Mouse (Mus musculus): ENCODE data around the gene Wnt2. TPM values are rescaled to one million over a fixed set of nuclear protein-coding genes. Genes with fewer than 3 reads are reported as not detected.

The Wnt2 gene
- 1 to 10 TPM in 1 of 2 experiments, under 1 TPM in 1; 0.54 to 1.2 TPM for total RNA-seq (2021)
- long read RNA-seq, experiment 1, partial matches to known transcripts = 0 of 3 reads
- long read RNA-seq, experiment 1, other reads (novel, unspliced or antisense) = 0 of 3 reads
- long read RNA-seq, experiment 2, partial matches to known transcripts = 0 of 4 reads
- long read RNA-seq, experiment 2, other reads (novel, unspliced or antisense) = 1 of 4 reads

GRCm38 (mm10) chr6:18029746-18030656, at the start of gene Wnt2:
Gene Wnt2, minus strand, starts transcription at chr6:18030585.
- peak; percentile 12 for DNase-seq

GRCm38 (mm10) chr6:18078615-18079014, 48.2 kb upstream of the Wnt2 start:
- no peak for DNase-seq

GRCm38 (mm10) chr6:18076986-18077385, 46.6 kb upstream of the Wnt2 start:
- DNase-seq = no peak

- no peak for DNase-seq
Observed at GRCm38 (mm10) chr6:18076577-18076976, 46.2 kb upstream of the Wnt2 start.

DNA sequence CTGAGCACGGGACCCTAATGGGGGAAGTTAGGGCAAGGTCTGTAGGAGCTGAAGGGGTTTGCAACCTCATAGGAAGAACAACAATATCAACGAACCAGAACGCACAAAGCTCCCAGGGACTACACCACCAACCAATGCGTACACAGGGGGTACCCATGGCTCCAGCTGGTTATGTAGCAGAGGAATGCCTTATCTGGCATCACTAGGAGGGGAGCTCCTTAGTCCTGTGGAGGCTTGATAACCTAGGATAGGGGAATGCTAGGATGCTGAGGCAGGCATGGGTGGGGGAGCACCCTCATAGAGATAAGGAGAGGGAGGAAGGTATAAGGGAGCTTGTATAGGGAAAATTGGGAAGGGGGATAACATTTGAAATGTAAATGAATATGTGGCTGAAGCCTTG, 27.5 kb upstream of the Wnt2 start:
- DNase-seq = no peak

DNA sequence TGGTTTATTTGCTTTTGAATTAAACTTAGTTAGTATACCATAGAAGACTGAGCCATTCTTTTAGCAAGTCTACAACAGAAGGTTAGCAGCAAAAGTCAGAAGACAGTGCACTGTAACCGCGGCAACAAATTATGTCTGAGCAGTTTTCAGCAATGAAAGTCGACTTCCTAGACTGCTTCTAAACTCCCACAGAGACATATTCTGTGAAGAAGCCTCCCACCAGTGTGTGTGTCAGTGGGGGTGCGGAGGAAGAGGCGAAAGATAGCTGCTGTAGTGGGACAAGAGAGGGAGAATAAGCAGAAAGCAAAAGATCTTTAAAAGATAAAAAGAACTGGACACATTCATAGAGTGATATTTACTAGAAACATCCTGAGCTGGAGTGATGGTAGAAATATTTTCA, 21.3 kb upstream of the Wnt2 start:
- DNase-seq = no peak

DNA sequence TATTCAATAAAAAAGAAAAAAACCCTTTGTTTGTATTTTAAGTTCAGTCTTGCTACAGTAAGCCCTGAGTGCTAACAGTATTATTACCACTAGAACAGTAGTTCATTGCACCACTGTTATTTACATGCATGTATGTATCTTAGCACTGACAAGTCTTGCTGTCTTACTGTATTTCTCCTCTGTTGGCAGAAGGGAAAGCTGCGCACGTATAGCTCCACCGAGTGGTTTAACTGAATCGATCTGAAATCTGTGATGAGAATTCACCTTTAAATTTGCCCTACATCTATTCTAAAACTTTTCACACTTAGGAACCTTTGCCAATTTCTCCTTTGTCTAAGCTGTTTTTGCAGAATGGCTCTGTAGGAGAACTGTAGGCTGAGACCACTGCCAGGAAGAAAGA, 13.9 kb upstream of the Wnt2 start:
- no peak for DNase-seq

DNA sequence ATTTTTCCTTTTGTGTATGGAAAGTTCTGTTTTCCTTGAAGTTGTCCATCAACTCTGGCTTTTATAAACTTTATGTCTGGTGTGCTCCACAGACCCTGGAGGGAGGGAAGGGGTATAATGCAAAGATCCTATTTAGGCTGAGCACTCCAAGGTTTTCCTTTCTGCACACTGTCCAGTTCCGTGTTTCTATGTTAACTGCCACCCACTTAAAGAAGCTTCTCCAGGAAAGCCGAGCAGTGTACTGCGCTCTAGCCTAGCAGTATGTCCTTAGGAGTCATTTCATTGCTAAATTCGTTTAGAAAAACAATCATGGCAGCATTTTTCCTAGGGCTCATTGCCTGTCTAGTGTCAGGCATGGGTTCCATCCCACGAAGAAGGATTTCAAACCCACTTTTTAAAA, 12.8 kb upstream of the Wnt2 start:
- no peak for DNase-seq

- no peak for DNase-seq
Observed at GRCm38 (mm10) chr6:18032271-18032670, 1.9 kb upstream of the Wnt2 start.

GRCm38 (mm10) chr6:18031509-18032010, 1.2 kb upstream of the Wnt2 start:
- DNase-seq = peak; percentile 53

- no peak for DNase-seq
Observed at GRCm38 (mm10) chr6:18030868-18031508, 603 bp upstream of the Wnt2 start.

DNA sequence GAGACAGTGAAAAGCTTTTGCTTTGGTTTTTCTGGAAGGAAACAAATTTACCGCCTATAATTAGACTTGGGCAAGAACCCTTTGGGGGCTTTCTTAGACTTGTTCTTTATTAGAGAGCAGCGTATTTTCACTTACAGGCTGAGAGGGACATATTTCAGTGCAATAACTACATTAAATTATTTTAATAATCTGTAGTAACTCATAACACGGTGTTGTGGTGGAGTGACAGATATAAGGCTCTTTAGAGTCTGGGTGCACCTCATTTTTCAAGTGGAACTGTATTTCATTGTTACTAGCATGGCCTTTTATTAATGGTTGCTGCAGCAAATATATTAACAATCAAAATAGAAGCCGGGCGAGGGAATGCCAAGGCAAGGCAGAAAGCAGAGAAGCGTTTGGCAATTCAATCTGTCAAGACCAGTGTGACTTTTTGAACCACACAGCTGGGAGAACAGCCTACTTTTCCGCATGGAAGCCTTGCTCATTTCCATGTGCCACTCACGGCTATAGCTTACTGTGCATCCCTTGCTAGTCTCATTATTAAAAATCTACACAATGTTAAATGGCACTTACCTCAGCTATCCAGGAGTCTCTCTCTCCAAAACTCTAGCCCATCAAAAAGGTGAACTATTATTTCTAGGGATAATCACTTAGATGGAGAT, 6.1 kb downstream of the Wnt2 start:
- no peak for DNase-seq

DNA sequence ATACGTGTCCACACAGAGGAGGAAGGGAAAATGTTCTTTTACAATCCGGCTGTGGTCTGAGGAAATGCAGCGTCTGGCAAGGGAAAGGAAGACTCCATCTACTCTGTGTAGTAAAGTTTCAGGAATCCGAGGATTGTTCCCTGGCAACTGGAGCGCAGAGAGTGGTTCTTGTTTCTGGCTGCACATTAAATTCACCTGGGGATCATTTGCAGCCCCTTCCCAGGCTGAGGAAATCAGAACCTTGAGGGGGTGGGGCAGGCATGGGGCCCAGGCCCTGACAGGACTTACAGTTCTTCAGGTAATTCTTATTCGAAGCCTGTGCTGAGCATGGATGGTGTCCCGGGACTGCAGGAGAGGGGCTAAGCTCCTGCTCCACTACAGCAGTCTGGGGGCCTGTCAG, 17.0 kb downstream of the Wnt2 start:
- no peak for DNase-seq

DNA sequence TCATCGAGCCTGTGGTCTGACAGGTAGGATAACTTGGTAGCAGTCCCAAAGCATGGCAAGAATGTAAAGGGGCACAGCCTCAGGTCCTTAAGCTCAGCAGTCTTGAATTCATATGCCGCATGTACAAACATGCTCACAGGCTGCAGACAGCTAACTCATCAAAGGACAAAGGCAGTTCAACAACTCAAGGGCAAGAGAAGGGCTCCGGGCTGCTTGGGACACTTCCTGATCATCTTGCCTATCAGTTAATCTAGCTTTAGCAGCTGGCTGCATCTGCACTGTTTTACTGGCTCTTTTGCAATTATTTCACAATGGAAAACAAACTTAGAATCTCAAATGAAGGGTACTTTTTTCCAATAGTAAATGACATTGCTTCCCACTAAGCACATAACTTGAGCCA, 23.0 kb downstream of the Wnt2 start:
- no peak for DNase-seq

- DNase-seq = no peak
Observed at GRCm38 (mm10) chr6:18002065-18002464, 28.3 kb downstream of the Wnt2 start.

DNA sequence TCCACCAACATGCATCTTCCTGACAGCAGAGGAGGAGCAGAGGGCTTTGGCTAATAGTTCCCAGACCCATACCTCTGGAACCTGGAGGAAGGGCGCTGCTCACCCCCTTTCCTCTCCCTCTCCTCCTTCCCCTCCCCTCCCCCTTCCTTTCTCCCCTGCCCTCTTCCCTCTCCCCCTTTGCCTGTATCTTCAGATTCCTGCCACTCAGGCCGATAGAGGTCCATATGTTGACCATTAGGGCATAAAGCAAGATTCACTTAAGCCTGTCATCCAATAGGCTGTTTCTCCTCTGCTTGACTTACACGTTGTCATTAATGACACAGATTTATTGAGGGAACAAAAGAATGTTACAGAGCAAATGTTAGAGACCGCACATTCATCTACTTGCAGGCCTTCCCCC, 31.9 kb downstream of the Wnt2 start:
- no peak for DNase-seq

- DNase-seq = no peak
Observed at GRCm38 (mm10) chr6:17994956-17995790, 35.2 kb downstream of the Wnt2 start.

DNA sequence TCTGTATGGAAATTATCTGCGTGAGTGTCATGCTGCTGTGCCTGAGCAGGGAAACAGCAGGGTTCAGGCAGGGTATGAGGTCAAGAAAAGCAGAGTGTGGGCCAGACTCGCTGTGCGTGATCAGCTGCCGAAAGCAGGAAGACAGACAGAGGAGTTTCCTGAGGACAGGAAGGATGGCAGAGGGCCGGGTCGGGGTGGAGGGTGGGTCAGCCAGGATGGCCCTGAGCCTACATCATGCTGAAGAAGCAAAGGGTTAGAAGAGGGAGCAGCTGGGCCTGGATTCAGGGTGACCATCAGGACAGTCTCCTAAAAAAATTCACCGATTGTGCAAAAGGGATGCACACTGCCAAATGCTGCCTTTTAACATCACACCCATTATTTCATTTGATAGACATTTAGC, 38.8 kb downstream of the Wnt2 start:
- peak; percentile 4 for DNase-seq

- no peak for DNase-seq
Observed at GRCm38 (mm10) chr6:17990173-17991028, 40.0 kb downstream of the Wnt2 start.

DNA sequence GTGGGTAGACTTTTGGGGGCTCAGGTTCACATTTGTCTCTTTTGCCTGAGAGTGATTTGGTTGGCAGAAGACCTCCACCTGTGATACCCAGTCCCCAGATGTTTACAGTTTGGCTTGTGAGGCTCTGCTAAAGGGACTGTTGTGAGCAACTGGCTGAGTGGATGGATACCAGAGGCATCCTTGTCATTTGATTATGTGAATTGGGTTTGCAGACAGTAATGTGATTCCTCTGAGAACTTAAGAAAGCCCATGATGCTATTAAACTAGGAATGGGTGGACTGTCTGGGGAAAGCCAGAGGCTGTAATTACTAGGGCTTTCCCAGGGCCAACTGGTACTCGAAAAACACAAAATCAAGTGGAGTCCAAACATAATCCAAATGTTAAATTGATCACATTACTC, 51.0 kb downstream of the Wnt2 start:
- DNase-seq = no peak

GRCm38 (mm10) chr6:17978881-17979280, 51.5 kb downstream of the Wnt2 start:
- no peak for DNase-seq
